Mouse (Mus musculus): Measurements from ENCODE around the gene Slc12a4.

DNA sequence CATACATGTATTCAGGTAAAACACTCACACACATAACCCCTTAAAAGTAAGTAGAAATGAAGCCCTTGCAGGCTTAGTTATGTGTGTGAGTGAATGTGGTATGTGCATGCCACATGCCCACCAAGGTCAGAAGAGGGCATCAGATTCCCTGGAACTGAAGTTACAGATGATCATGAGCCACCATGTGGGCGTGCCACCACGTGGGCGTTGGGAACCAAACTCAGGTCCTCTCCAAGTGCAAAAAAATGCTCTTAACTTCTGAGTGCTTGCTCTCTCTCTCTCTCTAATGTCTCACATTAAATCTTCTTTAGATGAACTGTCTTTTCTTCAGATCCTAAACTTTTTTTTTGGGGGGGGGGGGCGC is 27.6 kb downstream of the Slc12a4 start, which contains the start of gene Psmb10:
- no peak for TF ChIP-seq POLR2A (IDR thresholded peaks at IDR 0.05; ENCODE audit: insufficient read depth, low read length)
- TF ChIP-seq CTCF (IDR thresholded peaks at IDR 0.05; ENCODE audit: low read depth, low read length) = no peak
- no peak for TF ChIP-seq EP300 (IDR thresholded peaks at IDR 0.05; ENCODE audit: insufficient read depth, low read depth, low read length)
